Mouse (Mus musculus): ENCODE measurements around the gene Stard13.

The Stard13 gene

DNA sequence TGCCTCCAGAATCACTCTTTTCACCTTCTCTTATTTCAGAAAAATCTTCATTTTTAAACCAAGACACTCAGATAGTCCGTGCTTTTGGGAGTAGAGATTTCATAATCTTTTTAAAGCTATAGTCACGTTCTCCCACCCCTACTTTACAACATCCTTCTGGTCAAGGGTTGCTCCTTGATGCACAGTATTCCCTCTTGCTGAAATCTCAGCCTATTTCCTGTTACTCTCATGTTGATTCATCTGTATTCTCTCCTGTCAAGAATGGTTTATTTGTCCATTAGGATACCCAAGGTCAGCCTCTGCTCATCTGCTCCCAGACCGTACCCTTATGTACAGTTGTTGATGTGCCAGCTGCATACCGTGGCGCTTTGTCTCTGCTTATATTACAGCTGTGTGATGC, 89.7 kb downstream of the Stard13 start:
- no peak for DNase-seq (ENCODE audit: low read depth in 1 of 2, low spot score in 2 of 2)

DNA sequence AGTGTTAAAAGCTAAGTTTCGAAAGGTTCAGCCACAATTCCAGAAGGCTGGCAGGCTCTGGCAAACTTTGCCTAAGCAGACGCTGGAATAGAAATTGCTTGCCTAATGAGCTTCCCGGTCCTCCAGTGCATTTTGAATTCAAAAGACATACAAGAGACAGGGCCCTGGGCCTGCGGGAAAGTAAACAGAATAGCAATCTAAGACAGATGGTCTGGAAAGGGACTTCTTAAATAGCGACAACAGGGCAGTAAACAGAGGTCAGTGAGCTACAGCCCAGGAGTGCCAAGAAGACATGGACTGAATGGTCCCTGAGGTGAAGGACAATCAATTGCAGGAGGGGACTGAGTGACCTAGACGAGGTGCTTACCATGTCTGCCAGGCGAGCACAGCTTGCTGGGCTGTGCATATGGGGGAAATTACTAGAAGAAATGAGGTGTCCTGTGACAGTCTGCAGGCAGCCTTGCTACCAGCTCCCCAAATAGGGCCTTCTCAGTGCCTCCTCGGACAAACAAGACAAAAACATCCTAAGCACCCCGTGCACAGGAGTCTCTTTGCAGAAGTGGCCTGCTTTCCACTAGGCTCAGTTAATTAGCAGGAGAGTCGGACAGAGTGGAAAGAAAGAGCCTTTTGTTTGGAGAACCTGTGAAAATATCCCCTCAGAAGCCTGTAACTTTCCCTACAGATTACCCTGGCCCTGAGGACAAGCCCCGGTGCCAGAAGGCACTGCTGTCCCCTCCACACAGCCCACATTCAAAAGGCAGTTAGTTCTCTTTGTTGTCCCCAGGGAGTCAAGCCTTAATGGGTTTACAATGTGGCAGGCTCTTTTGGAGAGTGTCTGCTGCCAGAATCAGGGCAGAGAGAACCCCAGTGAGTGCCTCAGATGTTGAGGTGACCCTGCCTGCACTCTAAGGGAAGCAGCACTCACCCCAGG, 90.7 kb downstream of the Stard13 start:
- DNase-seq (ENCODE audit: low read depth in 1 of 2, low spot score in 2 of 2), result no peak

DNA sequence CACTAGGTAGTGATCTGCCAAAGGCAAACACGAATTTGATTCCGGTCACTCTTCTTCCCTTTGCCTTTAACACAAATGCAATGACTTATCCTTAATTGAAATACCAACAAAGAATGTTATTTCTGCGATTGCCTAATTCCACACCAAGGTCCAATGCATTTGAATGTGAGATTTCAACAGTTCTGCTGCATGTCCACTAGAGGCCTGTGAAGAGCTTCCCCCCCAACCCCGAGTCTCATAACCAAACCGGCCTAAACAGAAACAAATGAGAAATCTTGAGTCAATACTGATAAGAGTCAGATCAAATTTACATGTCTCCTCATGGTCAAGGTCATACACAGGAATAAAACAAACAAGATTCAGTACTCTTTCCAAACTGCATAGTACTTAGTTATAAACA, 91.4 kb downstream of the Stard13 start:
- DNase-seq (ENCODE audit: low read depth in 1 of 2, low spot score in 2 of 2), result no peak

DNA sequence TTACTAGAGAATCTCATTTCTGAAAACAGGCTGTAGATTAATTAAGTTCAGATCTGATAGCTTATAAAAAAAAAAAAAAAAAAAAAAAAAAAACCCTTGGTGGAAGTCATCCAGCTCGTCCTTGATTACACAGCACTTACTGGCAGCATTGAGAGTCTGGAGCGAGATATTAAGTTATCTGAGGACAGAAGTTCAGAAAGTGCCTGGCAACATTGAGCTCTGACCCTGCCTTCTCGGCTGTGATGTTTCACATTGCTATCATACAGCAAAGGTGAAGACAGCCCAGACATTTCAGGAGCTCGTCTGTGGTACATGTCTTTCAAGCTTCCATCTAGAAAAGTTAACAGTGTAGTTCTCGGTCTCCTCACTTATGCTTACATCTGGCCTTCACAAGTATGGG, 95.7 kb downstream of the Stard13 start:
- no peak for DNase-seq (ENCODE audit: low read depth in 1 of 2, low spot score in 2 of 2)

DNA sequence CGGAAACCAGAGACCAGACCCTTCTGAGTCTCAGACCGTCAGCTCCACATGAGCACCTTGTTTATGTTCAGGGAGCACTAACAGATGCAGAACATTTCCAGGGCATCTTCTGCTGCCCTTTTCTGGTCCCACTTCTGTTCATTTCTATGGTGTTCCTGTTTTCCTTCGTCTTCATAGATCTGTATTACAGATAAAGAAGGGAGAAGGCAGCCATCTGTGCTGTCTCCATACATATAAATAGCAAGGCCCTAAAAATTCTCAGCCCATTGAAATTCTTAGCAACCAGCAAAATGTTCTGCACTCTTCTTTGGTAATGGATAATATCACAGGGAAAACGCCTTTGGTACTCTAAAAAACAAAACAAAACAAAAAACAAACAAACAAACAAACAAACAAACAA, 96.3 kb downstream of the Stard13 start:
- DNase-seq (ENCODE audit: low read depth in 1 of 2, low spot score in 2 of 2), result no peak

DNA sequence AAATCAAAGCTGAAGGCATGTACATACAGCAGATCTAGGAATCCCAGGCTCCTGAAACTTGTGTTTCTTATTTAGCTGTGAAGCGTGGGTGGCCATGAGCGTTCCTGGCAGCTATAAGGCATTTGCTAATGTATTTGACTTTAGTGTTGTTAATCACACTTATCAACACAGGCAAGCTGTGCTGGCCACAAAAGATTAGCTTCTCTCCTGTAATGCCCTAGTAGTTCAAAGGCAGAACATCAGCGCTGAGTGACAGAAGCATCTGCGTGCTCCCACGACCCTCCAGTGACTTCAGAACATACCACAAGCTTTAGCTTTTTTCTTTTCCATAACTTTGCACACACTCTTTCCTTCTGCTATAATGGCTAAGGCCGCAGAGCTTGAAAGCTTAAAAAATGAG, 97.7 kb downstream of the Stard13 start:
- no peak for DNase-seq (ENCODE audit: low read depth in 1 of 2, low spot score in 2 of 2)

DNA sequence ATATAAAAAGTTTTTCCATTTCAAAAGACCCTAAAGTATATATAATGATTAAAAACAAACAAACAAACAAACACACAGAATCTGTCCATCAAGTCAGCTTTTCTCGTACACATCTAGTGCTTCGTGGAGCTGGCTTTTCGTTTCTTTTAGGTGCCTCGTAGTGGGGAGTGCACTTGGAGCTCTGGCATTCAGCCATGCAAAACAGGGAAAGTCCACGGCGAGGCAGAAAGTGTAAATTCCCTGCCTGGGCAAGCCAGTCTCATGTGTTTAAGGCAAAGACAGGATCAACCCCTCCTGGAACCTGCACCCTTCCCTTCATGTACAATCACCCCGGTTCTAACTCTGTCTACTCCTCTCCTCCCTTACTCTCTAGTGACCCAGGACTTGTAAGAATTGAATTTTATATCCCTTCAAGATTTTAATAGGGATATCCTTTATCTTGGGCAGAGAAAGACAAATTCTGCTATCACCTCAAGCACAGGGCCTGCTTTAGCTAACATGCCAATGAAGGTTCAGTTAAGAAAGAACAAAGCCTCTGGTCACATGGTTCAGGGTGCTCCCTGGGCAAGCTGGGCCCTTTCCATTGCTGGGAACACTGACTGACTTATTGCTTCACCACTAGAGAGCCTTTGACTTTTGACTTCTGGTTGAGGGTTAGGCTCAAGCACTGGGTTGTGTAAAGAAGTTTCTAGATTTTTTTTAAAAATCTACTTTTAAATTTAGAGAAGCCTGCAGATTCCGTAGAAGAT, 98.4 kb downstream of the Stard13 start:
- DNase-seq (ENCODE audit: low read depth in 1 of 2, low spot score in 2 of 2), result no peak

DNA sequence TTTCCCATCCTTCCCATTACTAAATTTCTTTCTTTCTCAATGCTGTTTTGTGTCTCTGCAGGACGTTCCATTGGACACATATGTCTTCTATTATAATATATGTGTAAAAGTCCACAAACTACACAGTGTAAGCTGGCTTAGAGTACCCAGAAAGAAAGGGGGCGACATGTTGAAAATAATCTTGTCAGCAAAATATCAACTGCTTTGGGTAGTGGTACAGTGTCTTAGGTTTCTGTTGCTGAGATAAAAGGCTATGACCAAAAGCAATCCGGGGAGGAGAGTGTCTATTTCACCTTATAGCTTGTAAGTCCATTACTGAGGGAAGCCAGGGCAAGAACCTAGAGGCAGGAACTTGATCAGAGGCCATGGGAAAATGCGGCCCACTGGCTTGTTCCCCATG, 99.4 kb downstream of the Stard13 start:
- DNase-seq (ENCODE audit: low read depth in 1 of 2, low spot score in 2 of 2), result no peak

DNA sequence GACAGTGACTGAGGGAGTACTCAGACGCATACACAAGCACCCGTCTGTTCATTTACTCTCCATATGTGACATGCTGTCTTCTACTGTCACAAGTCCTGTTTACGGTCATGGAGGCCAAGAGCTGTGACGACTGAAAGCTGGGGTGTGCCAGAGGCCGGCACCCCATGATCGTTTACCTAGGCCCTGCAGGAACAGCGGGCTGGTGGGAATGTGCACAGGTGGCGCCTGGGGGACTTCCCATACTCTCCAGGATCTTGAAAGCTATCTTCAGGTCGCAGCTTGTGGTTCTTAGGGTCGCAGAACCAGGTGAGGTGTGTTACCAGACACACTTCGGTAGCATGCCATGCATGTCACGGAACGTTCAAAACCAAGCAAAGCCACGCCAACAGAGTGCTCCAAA, 99.9 kb downstream of the Stard13 start:
- no peak for DNase-seq (ENCODE audit: low read depth in 1 of 2, low spot score in 2 of 2)

DNA sequence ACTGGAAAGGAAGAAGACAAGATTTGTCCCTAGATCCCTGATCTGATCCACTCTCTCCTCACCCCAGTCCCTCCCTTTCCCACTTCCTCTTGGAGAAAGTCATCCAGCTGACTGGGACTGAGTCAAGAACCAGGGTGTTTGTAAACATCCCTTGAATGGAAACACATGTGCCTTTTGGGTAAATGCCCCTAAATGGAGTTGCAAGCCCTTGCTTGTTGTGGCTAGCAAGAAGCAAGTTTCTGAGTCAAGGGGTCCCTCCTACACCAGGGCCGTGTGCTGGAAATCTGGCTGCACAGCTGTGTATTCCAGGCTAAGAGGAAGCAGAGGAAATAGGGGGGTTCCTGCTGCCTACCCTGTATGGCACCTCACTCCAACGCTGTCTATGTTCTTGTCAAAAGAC, 103.9 kb downstream of the Stard13 start:
- DNase-seq (ENCODE audit: low read depth in 1 of 2, low spot score in 2 of 2), result no peak

DNA sequence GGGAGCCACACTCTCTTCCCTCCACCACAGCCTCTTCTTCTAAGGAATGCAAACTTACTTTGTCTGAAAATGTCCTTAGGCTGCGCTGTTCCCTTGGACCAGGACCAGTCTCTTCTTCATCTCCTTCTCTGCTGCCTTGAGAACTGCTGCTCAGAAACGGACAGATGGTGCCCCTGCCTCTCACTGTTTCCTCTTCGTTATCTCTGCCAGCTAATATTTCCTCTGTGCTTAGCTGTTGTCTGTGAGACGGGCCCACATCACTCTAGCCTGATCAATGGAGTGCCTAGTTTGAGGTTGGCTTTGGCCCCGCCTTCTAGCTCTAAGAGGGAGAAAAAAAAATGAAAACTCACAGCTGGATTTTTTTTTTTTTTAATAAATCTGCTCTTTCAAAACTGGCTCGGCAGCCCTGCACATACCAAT, 106.3 kb downstream of the Stard13 start:
- no peak for DNase-seq (ENCODE audit: low read depth in 1 of 2, low spot score in 2 of 2)

DNA sequence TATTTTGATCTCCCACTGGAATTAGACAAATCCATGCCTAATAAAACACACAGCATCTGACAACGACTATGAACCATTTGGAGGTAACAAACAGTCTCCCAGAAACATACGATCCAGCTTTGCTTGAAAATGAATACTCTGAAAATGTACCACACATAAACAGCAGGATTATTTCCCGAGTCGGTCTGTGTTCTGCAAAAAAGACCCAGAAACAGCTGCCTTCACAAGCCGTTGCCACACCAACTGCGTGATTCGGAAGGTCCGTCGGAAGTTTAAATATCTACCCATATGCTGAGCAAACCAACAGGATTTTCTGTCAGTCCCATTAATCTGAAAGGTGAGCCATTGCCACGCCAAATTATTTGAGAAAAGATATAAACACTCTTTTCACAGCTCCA, 107.0 kb downstream of the Stard13 start:
- DNase-seq (ENCODE audit: low read depth in 1 of 2, low spot score in 2 of 2), result no peak

DNA sequence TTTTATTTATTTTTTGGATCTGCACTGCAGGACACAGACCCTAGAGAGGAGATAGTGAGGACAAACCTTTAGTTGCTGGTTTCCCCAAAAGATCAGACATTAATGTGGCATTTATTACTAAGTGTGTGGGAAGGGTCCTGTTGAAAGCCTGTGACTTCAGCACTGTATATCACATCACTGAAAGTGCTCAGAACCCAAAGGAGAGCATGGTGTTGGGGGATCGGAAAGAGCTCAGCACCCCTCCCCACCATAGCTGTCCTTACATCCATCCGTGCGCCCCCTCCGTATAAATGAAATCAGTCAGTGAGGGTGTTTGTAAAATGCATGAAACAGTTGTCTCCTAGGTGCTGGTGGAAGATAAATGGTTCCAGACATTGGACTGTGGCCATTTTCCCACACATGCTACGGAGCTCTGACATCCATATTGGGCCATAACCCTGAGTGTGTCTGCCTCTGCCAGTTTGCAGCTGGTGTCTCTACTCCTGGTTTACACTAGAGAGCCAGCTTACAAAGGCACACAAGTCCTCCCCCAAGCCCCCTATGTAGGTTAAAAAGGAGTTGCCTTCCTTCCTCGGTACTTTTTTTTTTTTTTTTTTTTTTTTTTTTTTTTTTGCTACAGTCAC, 107.5 kb downstream of the Stard13 start:
- DNase-seq (ENCODE audit: low read depth in 1 of 2, low spot score in 2 of 2), result no peak

DNA sequence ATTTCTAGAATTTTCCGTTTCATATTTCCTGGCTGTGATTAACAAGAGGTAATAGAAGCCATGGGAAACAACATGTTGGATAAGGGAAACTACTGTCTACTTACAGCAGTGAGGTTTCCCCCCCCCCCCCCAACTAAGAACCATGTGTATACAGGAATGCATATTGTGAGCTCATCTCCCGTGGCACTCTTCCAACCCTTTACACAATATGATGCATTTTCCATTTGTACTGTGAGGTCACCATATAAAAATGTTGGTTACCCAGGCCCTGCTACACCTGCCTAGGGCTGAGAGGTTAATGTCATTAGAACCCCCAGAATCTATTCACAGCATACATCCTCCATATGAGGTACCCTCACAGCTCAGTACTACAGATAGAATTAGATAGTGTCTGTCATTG, 115.8 kb downstream of the Stard13 start:
- no peak for DNase-seq (ENCODE audit: low read depth in 1 of 2, low spot score in 2 of 2)

DNA sequence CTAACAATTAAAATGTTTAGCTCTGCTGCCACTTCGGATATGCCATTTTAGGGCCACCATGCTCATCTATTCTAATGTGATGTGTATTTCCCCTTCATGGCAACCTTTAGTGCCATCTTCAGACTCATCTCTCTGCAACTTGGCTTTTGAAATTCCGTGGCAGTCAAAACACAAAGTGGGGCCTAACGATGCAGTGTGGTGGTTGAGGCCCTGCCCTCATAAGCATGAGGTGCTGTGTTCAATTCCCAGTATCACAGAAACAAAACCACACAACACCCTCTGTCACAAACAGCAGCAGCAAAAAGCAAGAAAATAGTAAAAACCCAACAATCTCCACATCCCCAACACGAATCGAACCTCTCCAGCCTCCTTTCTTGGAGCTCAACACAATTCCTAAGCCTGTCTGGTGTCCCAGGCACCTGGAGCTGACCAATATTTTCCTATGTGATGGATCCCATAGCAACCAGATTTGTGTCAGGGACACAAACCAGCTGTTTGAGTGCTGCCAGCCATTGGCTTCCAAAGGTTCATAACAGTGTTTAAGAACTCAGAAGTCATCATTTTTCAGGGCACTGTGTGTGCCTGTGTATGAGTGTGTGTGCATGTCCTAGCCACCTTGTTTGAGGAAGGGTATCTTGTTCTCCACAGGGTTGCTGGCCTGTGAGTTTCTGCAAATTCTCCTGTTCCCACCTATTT, 117.3 kb downstream of the Stard13 start:
- no peak for DNase-seq (ENCODE audit: low read depth in 1 of 2, low spot score in 2 of 2)

DNA sequence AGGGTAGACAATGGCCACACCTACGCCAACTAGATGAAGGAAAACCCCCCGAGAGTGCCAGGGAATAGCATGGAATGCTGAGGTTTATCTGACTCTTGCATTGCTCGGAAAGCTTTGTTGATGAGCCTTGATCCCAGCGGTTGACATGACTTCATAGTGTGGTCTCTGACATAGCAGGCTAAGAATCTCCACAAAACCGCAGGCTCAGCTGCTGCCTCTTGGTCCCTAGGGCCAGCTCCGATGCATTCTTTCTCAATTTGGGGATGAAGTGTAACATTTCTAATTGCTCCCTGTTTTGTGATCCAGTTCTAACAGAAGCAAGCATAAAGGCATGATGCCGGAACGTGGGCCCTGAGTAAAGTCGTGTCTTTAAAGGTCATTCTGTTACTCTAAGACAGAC, 120.9 kb downstream of the Stard13 start:
- DNase-seq (ENCODE audit: low read depth in 1 of 2, low spot score in 2 of 2), result no peak

DNA sequence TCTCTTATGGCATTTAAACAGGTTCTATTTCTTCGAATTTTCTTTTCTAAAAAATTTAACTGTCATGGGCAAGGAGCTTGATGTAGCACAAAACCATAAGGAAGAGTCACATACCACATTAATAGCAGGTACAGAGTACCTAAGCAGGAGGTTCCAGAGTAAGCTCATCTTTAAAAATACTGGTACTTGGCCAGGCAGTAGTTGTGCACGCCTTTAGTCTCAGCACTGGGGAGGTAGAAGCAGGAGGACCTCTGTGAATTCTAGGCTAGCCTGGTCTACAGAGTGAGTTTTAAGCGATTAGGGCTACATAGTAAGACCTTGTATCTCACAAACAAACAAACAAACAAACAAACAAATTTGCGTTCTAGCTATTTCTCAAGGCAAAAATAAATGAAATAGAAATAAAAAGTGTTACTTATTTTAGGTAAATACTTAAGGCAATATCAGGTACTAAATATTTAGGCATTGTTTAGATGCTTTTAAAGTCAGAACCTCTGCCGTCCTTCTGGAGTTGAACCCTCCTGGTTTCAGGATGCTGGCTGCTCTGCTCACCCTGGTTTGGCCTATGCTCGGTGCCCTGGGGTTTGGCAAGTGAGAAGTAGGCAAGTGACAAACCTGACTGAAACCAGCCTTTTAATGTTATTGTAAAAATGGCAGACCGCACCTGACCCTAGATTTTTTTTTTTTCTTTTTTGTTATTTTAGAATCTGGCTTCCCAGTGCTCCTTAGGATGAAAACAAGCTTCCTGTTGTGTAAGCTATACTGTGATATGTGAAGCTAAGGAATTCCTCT, 122.4 kb downstream of the Stard13 start:
- no peak for DNase-seq (ENCODE audit: low read depth in 1 of 2, low spot score in 2 of 2)

DNA sequence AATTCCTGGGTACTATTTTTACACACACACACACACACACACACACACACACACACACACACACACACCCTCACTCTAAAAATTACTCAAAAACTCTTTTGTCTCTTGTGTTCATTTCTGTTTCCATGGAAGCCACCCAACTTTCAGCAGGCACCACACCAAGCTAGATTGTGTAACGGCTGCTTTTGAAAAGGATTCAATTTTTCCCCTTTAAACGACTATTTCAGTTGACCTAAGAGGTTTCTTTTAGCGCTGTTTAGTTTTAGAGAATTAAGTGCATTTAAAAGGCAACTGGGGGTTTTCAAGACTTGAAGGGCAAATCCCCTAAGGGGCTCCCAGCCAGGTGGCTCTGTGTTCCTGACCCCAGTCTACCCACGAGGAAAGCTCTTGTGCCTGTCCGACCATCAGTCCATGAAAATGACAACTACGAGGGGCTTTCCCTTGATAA, 123.2 kb downstream of the Stard13 start:
- no peak for DNase-seq (ENCODE audit: low read depth in 1 of 2, low spot score in 2 of 2)

DNA sequence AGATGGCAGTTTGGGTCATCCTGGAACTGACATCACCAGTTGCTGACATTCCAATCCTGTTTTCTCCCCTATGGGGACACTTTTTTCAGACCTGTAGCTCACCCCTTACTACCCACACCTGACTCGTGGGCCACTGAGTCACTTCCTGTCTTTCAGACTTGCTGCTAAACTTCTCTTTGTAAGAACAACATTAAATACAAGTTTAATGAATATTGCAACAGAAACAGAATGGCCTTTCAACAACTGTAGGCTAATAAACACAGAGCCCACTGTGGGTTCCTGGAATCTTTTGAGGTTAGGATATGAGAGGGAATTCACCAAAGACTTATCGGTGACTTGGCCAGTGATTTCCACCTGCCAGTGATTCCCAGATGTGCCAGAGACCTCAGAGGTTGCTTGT, 123.8 kb downstream of the Stard13 start:
- no peak for DNase-seq (ENCODE audit: low read depth in 1 of 2, low spot score in 2 of 2)

DNA sequence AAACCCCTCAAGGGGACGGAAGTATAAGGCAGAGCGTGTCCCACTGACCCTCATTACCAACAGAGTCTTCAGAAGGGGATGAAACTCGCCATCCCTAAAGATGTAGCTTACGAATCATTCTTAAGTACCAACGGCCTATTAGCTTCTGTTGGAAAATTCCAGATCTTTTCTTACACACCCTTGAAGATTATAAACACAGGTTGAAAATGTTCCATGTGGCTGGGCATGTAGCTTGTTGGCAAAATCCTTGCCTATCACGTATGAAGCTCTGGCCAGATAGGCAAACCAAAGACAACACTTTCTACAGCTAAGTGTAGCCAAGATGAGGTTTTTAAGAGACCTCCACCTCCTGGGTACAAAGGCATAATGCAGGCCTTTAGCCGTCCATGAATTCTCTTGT, 124.7 kb downstream of the Stard13 start:
- no peak for DNase-seq (ENCODE audit: low read depth in 1 of 2, low spot score in 2 of 2)

Measured in monocyte, adult 2 months (primary cell).